Mouse (Mus musculus) Patski (cell line): ENCODE data around the gene Gm3854. TPM values are rescaled to one million over a fixed set of nuclear protein-coding genes. Genes with fewer than 3 reads are reported as not detected.
"Not testable (repeated sequence)": the region's sequence is repeated elsewhere in the genome, so short reads cannot be mapped to it uniquely, and the experiment has no call there.

Experiments
- ATAC-seq: fragments of 100-300 bp; one replicate; pipeline ENCODE4 v1.8.0; 2021
- CTCF ChIA-PET: fragments of 350-600 bp; sonication (Branson Sonifier 250); formaldehyde crosslinking; loops from one replicate; lab custom pipeline; 2022; ENCODE audit warnings: inconsistent platforms; lab: Charles Lee
- POLR2A ChIA-PET: fragments of 350-600 bp; sonication (Branson Sonifier 250); formaldehyde crosslinking; loops from one replicate; lab custom pipeline; 2022; ENCODE audit warnings: antibody characterized with exemption, inconsistent platforms; lab: Charles Lee
- DNase-seq: peaks from one replicate; pipeline ENCODE4 v3.0.0-alpha.2; 2011; ENCODE audit warnings: low read depth, low spot score
- H3K27me3 ChIP-seq: fragments of 371-371 bp; one replicate; pipeline ENCODE4 v1.5.1; 2021
- CTCF ChIP-seq: fragments of 100-300 bp; IDR thresholded peaks from one replicate; pipeline ENCODE4 v1.5.1; 2021
- in situ Hi-C: fragments of 300-500 bp; cut with MboI; formaldehyde crosslinking; loops from 3 replicates; pipeline ENCODE4 v1.11.1; 2018; ENCODE audit warnings: low pct_unique_long_range_greater_than_20kb, mixed read lengths
- polyA plus RNA-seq: library from polyadenylated mRNA; unstranded; gene quantifications from one replicate; pipeline ENCODE4 v1.2.3, GENCODE M21; 2021

The Gm3854 gene
- 0.99 TPM for polyA plus RNA-seq

- CTCF ChIA-PET, result interaction anchor here (1.8 kb wide), 1 partner anchor 16 kb away, joined by 8 read pairs; no protein-coding TSS in a partner anchor
- in situ Hi-C loops, result no loop called here
- TF ChIP-seq CTCF, result no peak
- peak; percentile 93 for ATAC-seq
- no peak for DNase-seq
- POLR2A ChIA-PET, result interaction anchor here (0.6 to 0.7 kb wide), 2 partner anchors 33 to 96 kb away, joined by 3 to 5 read pairs; no protein-coding TSS in a partner anchor
- H3K27me3 ChIP-seq, result peaks cover 26% of the 10 kb centered on the region
These were observed at the start of gene Gm3854 for GRCm38 (mm10) chr7:6343501-6344071. TSS of gene Gm3854 (plus strand) at chr7:6343759.

GRCm38 (mm10) chr7:6300796-6301195, 42.8 kb upstream of the Gm3854 start:
- ATAC-seq, DNase-seq, H3K27me3 ChIP-seq, in situ Hi-C loops: not testable (repeated sequence)
- POLR2A ChIA-PET, result interaction anchor here (0.7 kb wide), 1 partner anchor 95 kb away, joined by 3 read pairs; no protein-coding TSS in a partner anchor
- CTCF ChIA-PET, result interaction anchor here (1.1 kb wide), 2 partner anchors 18 to 229 kb away, joined by 3 read pairs; no protein-coding TSS in a partner anchor

DNA sequence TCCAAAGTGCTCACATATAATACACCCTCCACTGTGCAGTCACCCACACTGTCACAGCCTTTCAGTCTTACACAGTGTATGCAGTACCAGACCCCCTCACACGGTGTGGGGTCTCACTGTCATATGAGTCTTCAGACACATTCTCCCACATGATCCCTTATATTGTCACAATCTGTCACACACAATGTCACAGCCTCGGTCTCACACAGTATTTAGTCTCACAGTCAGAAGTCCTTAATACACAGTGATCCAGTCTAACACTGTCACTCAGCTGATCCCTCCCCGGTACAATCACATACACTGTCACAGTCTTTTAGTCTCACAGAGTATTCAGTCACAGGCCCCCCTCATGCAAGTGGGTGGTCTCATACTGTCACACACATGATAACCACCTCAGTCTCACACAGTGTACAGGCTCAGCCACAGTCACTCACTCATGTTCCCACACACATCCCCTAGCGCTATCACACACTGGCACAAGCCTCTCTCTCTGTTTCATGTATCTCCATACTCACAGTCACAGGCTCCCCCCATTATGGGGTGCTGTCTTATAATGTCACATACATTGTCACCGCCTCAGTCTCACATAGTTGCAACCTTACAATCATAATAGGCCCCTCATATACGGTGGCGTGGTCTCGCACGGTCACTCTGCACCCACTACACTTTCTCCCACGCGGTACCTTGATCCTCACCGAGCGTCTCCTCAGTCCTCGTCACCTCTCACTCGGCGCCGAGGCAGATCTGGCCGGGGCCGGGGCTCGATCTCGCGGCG, 12.9 kb upstream of the Gm3854 start:
- no peak for TF ChIP-seq CTCF
- CTCF ChIA-PET, result no interaction called here
- DNase-seq, result no peak
- in situ Hi-C loops, result no loop called here
- H3K27me3 ChIP-seq, result peaks cover 11% of the 10 kb centered on the region
- no peak for ATAC-seq
- POLR2A ChIA-PET, result no interaction called here

- peaks cover 14% of the 10 kb centered on the region for H3K27me3 ChIP-seq
- no peak for TF ChIP-seq CTCF
- ChIA-PET CTCF (no interaction called here), POLR2A (no interaction called here)
- in situ Hi-C loops, result no loop called here
- DNase-seq (no peak), ATAC-seq (no peak)
These were observed 12.2 kb upstream of the Gm3854 start, which contains the start of gene Zfp583 for GRCm38 (mm10) chr7:6331233-6331956. TSS of gene Zfp583 (minus strand) at chr7:6331285.

- H3K27me3 ChIP-seq, result peaks cover 37% of the 10 kb centered on the region
- DNase-seq, result no peak
- TF ChIP-seq CTCF, result no peak
- ChIA-PET POLR2A (no interaction called here), CTCF (no interaction called here)
- in situ Hi-C loops, result no loop called here
- ATAC-seq, result no peak
These were observed 3.7 kb upstream of the Gm3854 start for GRCm38 (mm10) chr7:6339865-6340264.

DNA sequence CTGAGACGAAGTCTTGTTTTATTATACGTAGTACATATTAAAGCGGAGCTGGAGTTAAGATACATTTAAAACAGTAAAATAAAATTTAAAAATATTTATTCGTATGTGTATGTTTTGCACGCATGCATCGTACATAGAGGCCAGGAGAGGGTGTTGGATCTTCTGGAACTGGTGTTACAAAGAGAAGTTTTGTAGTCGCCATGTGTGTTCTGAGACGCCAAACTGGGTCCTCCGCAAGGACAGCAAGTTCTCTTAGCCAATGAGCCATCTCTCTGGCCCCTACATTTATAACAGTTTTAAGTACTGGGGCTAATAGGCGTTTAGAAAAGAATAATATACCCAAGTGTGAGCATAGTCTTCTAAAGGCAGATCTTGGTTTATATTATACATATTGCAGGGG, 565 bp downstream of the Gm3854 start:
- DNase-seq, result no peak
- in situ Hi-C loops, result no loop called here
- ChIA-PET CTCF (interaction anchor here (1.8 kb wide), 1 partner anchor 16 kb away, joined by 8 read pairs; no protein-coding TSS in a partner anchor), POLR2A (no interaction called here)
- TF ChIP-seq CTCF, result no peak
- ATAC-seq, result no peak
- H3K27me3 ChIP-seq, result peaks cover 26% of the 10 kb centered on the region

- DNase-seq (no peak), ATAC-seq (no peak)
- in situ Hi-C loops, result loop anchor here (5.0 kb wide), 2 partner anchors 74 to 169 kb away; no protein-coding TSS in a partner anchor
These were observed 14.6 kb downstream of the Gm3854 start for GRCm38 (mm10) chr7:6358121-6358520.

GRCm38 (mm10) chr7:6358937-6359590, 15.5 kb downstream of the Gm3854 start:
- in situ Hi-C loops, result loop anchor here (5.0 kb wide), 2 partner anchors 73 to 168 kb away; no protein-coding TSS in a partner anchor
- TF ChIP-seq CTCF, result peak; percentile 43
- POLR2A ChIA-PET, result no interaction called here
- DNase-seq (no peak), ATAC-seq (no peak)
- CTCF ChIA-PET, result interaction anchor here (0.7 to 3.3 kb wide), 10 partner anchors 12 to 369 kb away, joined by 3 to 17 read pairs (median 3); partner anchors contain the start of gene Gm3854
- H3K27me3 ChIP-seq, result peaks cover 9% of the 10 kb centered on the region

More at GRCm38 (mm10) chr7:6358121-6358520, 14.6 kb downstream of the Gm3854 start:
- H3K27me3 ChIP-seq, result peaks cover 9% of the 10 kb centered on the region
- ChIA-PET CTCF (interaction anchor here (1.4 to 3.3 kb wide), 3 partner anchors 11 to 370 kb away, joined by 3 to 17 read pairs (median 3); no protein-coding TSS in a partner anchor), POLR2A (no interaction called here)
- TF ChIP-seq CTCF, result no peak

DNA sequence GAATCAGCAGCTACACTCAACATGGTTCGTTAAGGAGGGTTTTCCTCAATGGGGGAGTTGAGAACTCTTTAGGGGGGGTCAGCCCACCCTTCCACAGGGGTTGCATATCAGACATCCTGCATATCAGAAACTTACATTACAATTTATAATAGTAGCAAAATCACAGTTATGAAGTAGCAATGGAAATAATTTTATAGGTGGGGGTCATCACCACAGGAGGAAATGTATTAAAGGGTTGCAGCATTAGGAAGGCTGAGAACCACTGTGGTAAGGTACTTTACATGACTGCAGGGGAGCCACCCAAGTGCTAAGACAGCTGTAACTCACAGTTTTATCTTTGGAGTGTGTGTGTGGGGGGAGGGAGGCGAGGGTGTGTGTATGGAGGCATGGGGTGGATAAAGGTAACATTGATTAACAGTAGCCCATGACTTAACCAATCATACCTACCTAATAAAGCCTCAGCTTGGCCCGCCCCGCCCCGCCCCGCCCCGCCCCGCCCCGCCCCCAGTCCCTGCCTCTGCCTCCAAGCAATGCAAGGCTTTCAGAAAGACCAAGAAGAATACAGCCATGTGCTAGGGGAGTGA, 17.0 kb downstream of the Gm3854 start:
- no peak for ATAC-seq
- in situ Hi-C loops, result loop anchor here (5.0 kb wide), 2 partner anchors 367 to 557 kb away; no protein-coding TSS in a partner anchor
- TF ChIP-seq CTCF, result no peak
- no peak for DNase-seq
- peaks cover 8% of the 10 kb centered on the region for H3K27me3 ChIP-seq
- ChIA-PET CTCF (interaction anchor here (1.4 to 3.3 kb wide), 4 partner anchors 17 to 368 kb away, joined by 3 to 17 read pairs (median 6); partner anchors contain the start of gene Gm3854), POLR2A (interaction anchor here (0.7 kb wide), 1 partner anchor 49 kb away, joined by 3 read pairs; the partner anchor contains the start of gene Gm20715)
